In genomic region chr19:6941372-6942248, GRCm38 (mm10) we compare ENCODE assay signal across 8 mouse cellular contexts. TPM values are rescaled to one million over a fixed set of nuclear protein-coding genes. Genes with fewer than 3 reads are reported as not detected.
A peak's percentile ranks its signal among the peaks of the same experiment; 100 is the strongest.
DNase-seq lines count a peak whose midpoint lies in the region; ATAC-seq and TF ChIP-seq lines count a peak whose summit lies in the region.

Gene Bad, plus strand, starts transcription at chr19:6941861.

- H3K79me3 ChIP-seq in C2C12 (ENCODE audit: low read depth) = peaks cover 2% of the 10 kb centered on the region

- peak; percentile 97 for DNase-seq in brain, embryonic 14.5 days (ENCODE audit: low read depth)
- peak; percentile 95 for DNase-seq in heart, embryonic 10.5 days (ENCODE audit: low spot score)
- peak; percentile 96 for DNase-seq in liver
- DNase-seq in monocyte, adult 2 months (ENCODE audit: low read depth in 1 of 2, low spot score in 2 of 2) = peak; percentile 79 to 92
- DNase-seq in spleen, postnatal 14 days (ENCODE audit: low spot score in 2 of 2) = peak; percentile 92 to 95

- H3K4me1 ChIP-seq in heart, embryonic 10.5 days = peaks cover 39% of the 10 kb centered on the region
- H3K4me1 ChIP-seq in kidney, embryonic 15.5 days = peaks cover 33% of the 10 kb centered on the region

- no peak for TF ChIP-seq CTCF in C2C12 (IDR thresholded peaks at IDR 0.05; ENCODE audit: control insufficient read depth, insufficient read depth, insufficient read length)
- no peak for TF ChIP-seq CTCF in brain, embryonic 14.5 days (IDR thresholded peaks at IDR 0.05; ENCODE audit: borderline replicate concordance, extremely low read depth, insufficient read depth, insufficient read length)

- H3K9ac ChIP-seq in kidney, embryonic 15.5 days = peak within 1 kb of the TSS; percentile 93

- ATAC-seq in erythroblast, adult 5-6 weeks (replicated peaks; ENCODE audit: low FRiP score, poor library complexity, severe bottlenecking) = peak; percentile 73
- ATAC-seq in kidney, embryonic 15.5 days (replicated peaks; ENCODE audit: low FRiP score) = peak; percentile 80

- H3K4me2 ChIP-seq in kidney, embryonic 15.5 days = peak within 1 kb of the TSS; percentile 94

- peak; percentile 89; the same call in 1 of the 2 replicates for TF ChIP-seq POLR2A in brain, embryonic 14.5 days (IDR thresholded peaks at IDR 0.05; ENCODE audit: borderline replicate concordance, extremely low read depth, insufficient read depth, insufficient read length, poor library complexity, severe bottlenecking)

- no peaks in the 10 kb centered on the region for H3K36me3 ChIP-seq in C2C12 (ENCODE audit: control insufficient read depth, insufficient read depth)
- peaks cover 13% of the 10 kb centered on the region for H3K36me3 ChIP-seq in heart, embryonic 10.5 days
- peaks cover 12% of the 10 kb centered on the region; the same call in 1 of the 2 replicates for H3K36me3 ChIP-seq in kidney, embryonic 15.5 days

- peak within 1 kb of the TSS; percentile 90 for H3ac ChIP-seq in C2C12 (ENCODE audit: control insufficient read depth, insufficient read length, low read depth)

- peak within 1 kb of the TSS; percentile 65 for H3K4me3 ChIP-seq in C2C12 (ENCODE audit: insufficient read depth, poor library complexity, severe bottlenecking)
- H3K4me3 ChIP-seq in heart, embryonic 10.5 days = peak within 1 kb of the TSS; percentile 88
- peak within 1 kb of the TSS; percentile 88 for H3K4me3 ChIP-seq in kidney, embryonic 15.5 days (replicated peaks)

- WGBS in heart, embryonic 10.5 days = under 1% methylated on average over 83 of the region's 83 CpGs
- under 1% methylated on average over 83 of the region's 83 CpGs for WGBS in kidney, embryonic 15.5 days

- H3K9me3 ChIP-seq in heart, embryonic 10.5 days = no peaks in the 10 kb centered on the region
- no peaks in the 10 kb centered on the region for H3K9me3 ChIP-seq in kidney, embryonic 15.5 days (replicated peaks)

- no peaks in the 10 kb centered on the region for H3K27me3 ChIP-seq in C2C12 (ENCODE audit: control insufficient read depth, insufficient read depth, insufficient read length)
- H3K27me3 ChIP-seq in heart, embryonic 10.5 days (ENCODE audit: insufficient read depth, poor library complexity, severe bottlenecking) = peaks cover 28% of the 10 kb centered on the region
- no peaks in the 10 kb centered on the region for H3K27me3 ChIP-seq in kidney, embryonic 15.5 days

- H3K27ac ChIP-seq in heart, embryonic 10.5 days = peak within 1 kb of the TSS; percentile 96
- H3K27ac ChIP-seq in kidney, embryonic 15.5 days = peak within 1 kb of the TSS; percentile 99

- H3K79me2 ChIP-seq in C2C12 (ENCODE audit: control insufficient read depth, insufficient read depth) = peaks cover 25% of the 10 kb centered on the region

TF ChIP-seq in C2C12, 6 proteins besides CTCF, POLR2A, EP300 and RAD21:
- TF ChIP-seq MAX (IDR thresholded peaks at IDR 0.05) = no peak
- TF ChIP-seq USF1 (IDR thresholded peaks at IDR 0.05; ENCODE audit: low read depth) = no peak
- TF ChIP-seq FOSL1 (IDR thresholded peaks at IDR 0.05; ENCODE audit: insufficient read depth, low read length, poor library complexity, severe bottlenecking) = no peak
- no peak for TF ChIP-seq MYOD1 (IDR thresholded peaks at IDR 0.05; ENCODE audit: control insufficient read depth, insufficient read length, low read depth)
- no peak for TF ChIP-seq CEBPB (IDR thresholded peaks at IDR 0.05; ENCODE audit: low read depth)
- TF ChIP-seq MYOG (IDR thresholded peaks at IDR 0.05; ENCODE audit: control insufficient read depth, extremely low read depth, insufficient read length) = no peak

RNA-seq across cellular contexts. Expression of gene Bad, which starts in this region (rescaled TPM):
- polyA plus RNA-seq in C2C12 (2012; fragmentation: generic; extraction: Trizol) = 84.0 TPM
- polyA plus RNA-seq in brain, embryonic 14.5 days (2012; rRNA removed) = 72.8 and 83.4 TPM in 2 replicates
- 2.1 and 4.8 TPM in 2 replicates for total RNA-seq in erythroblast, adult 5-6 weeks (2015; ENCODE audit: low replicate concordance)
- 5.0 and 9.5 TPM in 2 replicates for total RNA-seq in erythroblast, adult 5-6 weeks (2017; ENCODE audit: low replicate concordance)
- 61.3 and 62.0 TPM in 2 replicates for polyA plus RNA-seq in heart, embryonic 10.5 days (2016; fragmentation: Nextera tagmentation; extraction: Ambion mirVana)
- polyA plus RNA-seq in kidney, embryonic 15.5 days (2015; fragmentation: Nextera tagmentation; extraction: Ambion mirVana) = 68.4 and 75.5 TPM in 2 replicates

Comparison
In these comparisons a context has a peak if more than half of its experiments do, and no peak if none do; other contexts are left out.
1. Peak in every context shown above with its lines: DNase-seq, ATAC-seq, H3K4me3 ChIP-seq and H3K27ac ChIP-seq.